Mouse (Mus musculus) kidney, adult 2 months (tissue): ENCODE results near the gene Olig3. TPM values are rescaled to one million over a fixed set of nuclear protein-coding genes. Genes with fewer than 3 reads are reported as not detected.

Experiments
- DNase-seq: peaks from one replicate; pipeline ENCODE4 v3.0.0; 2021
- H3K27ac ChIP-seq: fragments of 200-500 bp; 2 replicates; pipeline ENCODE4 v1.5.1; 2012; ENCODE audit warnings: low read depth, low read length, control low read depth, inconsistent platforms; ENCODE audit not compliant: insufficient read depth
- H3K27me3 ChIP-seq: fragments of 200-500 bp; replicated peaks from 2 replicates; pipeline ENCODE4 v1.6.1; 2012; ENCODE audit warnings: mild to moderate bottlenecking, moderate library complexity, low read length, inconsistent platforms; ENCODE audit not compliant: control insufficient read depth, insufficient read depth
- H3K36me3 ChIP-seq: fragments of 200-500 bp; 2 replicates; pipeline ENCODE4 v1.6.1; 2012; ENCODE audit warnings: mild to moderate bottlenecking, moderate library complexity, low read length, inconsistent platforms; ENCODE audit not compliant: control insufficient read depth, insufficient read depth
- H3K4me1 ChIP-seq: fragments of 200-500 bp; 2 replicates; pipeline ENCODE4 v1.6.1; 2011; ENCODE audit warnings: low read length; ENCODE audit not compliant: control insufficient read depth, insufficient read depth
- H3K4me3 ChIP-seq: fragments of 200-500 bp; 2 replicates; pipeline ENCODE4 v1.5.1; 2011; ENCODE audit warnings: mild to moderate bottlenecking, low read depth, low read length, control low read depth; ENCODE audit not compliant: insufficient read depth
- CTCF ChIP-seq: fragments of 200-500 bp; conservative IDR thresholded peaks from 2 replicates; pipeline ENCODE4 v1.5.1; 2011; ENCODE audit warnings: low read depth, mild to moderate bottlenecking, control low read depth, low read length, moderate library complexity, mixed read lengths; ENCODE audit not compliant: insufficient read depth, insufficient read length
- POLR2A ChIP-seq: fragments of 200-500 bp; IDR thresholded peaks from one replicate; pipeline ENCODE4 v1.6.1; 2011; ENCODE audit warnings: low read depth, low read length, control low read depth
- WGBS: fragments of 180-500 bp; shearing (Covaris S2); methylation state at CpG from one replicate; pipeline ENCODE4 v1.1.7; 2018; 5-methylcytosine and 5-hydroxymethylcytosine counted together
- polyA plus RNA-seq: library from polyadenylated mRNA; depleted of rRNA; stranded (reverse); fragments of >200 nt; gene quantifications from 2 replicates; pipeline ENCODE4 v1.2.3, GENCODE M21; 2012; rRNA removed

The Olig3 gene
- polyA plus RNA-seq, result not detected in 2 replicates

GRCm38 (mm10) chr10:19356071-19356583 lies at the start of gene Olig3:
Gene Olig3, plus strand, starts transcription at chr10:19356533.
- Histone ChIP-seq H3K27me3 (peaks cover 3% of the 10 kb centered on the region; the same call in 1 of the 2 replicates), H3K4me3 (no peak within 1 kb of the TSS), H3K4me1 (no peaks in the 10 kb centered on the region), H3K27ac (no peak within 1 kb of the TSS), H3K36me3 (no peaks in the 10 kb centered on the region)
- TF ChIP-seq CTCF (no peak), POLR2A (no peak)
- DNase-seq, result no peak
- WGBS, result 6% methylated on average over 9 of the region's 9 CpGs

DNA sequence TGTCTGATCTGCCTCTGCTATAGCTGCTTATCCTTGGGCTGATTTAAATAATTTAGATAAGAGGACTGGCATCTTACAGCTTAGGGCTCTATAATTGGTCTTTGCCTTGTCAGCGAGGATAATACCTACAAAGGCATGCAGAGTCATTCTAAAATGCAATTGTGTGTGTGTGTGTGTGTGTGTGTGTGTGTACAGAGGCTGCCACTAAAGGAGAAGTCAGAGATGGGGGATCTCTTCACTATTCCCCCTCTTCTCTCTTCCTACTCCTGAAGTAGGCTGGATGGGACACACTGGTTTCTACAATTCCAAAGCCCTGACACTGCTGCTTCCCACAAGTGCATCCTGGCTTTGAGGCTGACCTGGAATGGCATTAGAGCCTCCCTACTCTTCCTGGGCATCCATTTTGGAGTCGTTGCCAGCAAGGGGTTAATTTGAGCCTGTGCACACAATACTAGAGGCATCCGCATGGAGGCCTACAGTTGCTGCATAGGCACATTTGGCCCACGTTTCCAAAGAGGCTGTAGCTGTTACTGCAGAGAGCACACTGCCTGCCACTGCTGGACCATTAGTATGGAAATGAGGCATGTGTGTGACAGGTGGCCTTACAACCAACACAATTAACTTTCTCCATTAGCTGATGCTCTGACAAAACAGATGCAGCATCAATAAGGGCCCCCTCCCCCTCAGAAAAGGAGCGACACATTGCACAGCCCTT lies 46.5 kb upstream of the Olig3 start:
- Histone ChIP-seq H3K4me3 (no peak overlapping the region), H3K27me3 (no peaks in the 10 kb centered on the region), H3K27ac (no peak overlapping the region), H3K36me3 (no peaks in the 10 kb centered on the region), H3K4me1 (no peaks in the 10 kb centered on the region)
- DNase-seq, result no peak
- WGBS, result 41% methylated on average over 5 of the region's 5 CpGs
- TF ChIP-seq CTCF (no peak), POLR2A (no peak)

DNA sequence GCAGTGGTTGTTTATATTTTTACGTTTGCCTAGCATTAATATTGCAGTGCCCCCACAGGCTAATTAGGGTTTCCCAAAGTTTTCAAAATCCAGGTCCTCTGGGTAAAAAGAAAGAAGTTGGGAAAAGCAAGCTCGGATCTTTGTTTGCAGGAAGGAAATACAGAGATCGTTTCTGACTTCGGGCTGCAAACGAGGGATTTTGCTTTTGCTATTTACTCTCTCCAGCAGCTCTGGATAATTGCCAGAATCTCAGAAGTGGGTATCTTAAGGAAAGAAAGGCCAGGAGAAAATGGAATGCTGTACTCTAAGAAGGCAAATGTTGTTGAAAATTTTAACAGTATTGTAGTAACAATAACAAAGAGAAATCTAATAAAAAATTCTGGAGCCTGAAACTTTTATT lies 45.9 kb upstream of the Olig3 start:
- DNase-seq, result no peak
- Histone ChIP-seq H3K27ac (no peak overlapping the region), H3K36me3 (no peaks in the 10 kb centered on the region), H3K4me3 (no peak overlapping the region), H3K4me1 (no peaks in the 10 kb centered on the region), H3K27me3 (no peaks in the 10 kb centered on the region)
- 36% methylated on average over 5 of the region's 5 CpGs for WGBS
- TF ChIP-seq CTCF, result no peak
- no peak for TF ChIP-seq POLR2A

DNA sequence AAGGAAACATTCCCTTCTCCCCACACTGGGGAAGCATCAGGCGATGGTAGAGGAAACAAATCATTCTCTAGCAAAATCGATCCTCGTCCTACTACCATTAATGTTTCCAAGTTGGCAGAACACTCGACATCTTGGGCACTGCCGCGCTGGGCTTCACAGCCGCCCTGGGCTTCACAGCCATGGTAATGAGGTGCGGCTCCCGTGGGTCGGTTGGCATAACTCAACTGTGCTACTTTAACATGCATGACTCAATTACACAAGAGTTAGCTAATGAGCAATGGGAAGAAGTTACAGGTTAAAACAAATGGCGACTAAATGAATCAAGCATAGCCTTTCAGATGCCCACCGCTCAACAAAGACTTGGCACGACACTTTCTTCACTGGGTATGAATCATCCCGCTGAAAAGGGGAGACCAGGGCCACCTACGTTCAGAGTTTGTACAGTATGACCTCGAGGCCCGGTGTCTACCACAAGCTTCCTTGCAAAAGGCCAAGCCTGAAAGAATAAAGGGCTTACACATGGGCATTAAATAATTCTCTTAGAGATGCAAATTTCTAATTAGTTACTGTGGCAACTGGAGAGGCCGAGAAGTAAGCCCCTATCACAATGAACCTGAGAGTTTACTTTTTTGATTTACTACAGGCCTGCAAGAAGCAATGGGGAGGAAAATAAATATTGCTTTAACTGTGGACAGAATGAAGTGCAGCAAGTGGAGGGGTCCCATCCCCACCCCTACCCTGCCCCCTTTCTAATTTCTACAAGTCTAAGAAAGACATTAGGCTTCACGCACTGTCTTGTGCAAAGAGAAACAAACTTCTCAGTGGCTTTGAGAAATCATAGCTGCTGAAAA lies 38.1 kb upstream of the Olig3 start:
- no peaks in the 10 kb centered on the region for H3K36me3 ChIP-seq
- H3K4me3 ChIP-seq, result no peak overlapping the region
- H3K4me1 ChIP-seq, result no peaks in the 10 kb centered on the region
- 76% methylated on average over 19 of the region's 19 CpGs for WGBS
- DNase-seq, result no peak
- TF ChIP-seq POLR2A (no peak), CTCF (no peak)
- no peaks in the 10 kb centered on the region for H3K27me3 ChIP-seq
- H3K27ac ChIP-seq, result no peak overlapping the region

GRCm38 (mm10) chr10:19321781-19322180 lies 34.6 kb upstream of the Olig3 start:
- TF ChIP-seq POLR2A, result no peak
- no peaks in the 10 kb centered on the region for H3K4me1 ChIP-seq
- no peak overlapping the region for H3K4me3 ChIP-seq
- no peaks in the 10 kb centered on the region for H3K27me3 ChIP-seq
- DNase-seq, result no peak
- 60% methylated on average over 2 of the region's 2 CpGs for whole genome bisulfite sequencing
- H3K36me3 ChIP-seq, result no peaks in the 10 kb centered on the region
- H3K27ac ChIP-seq, result no peak overlapping the region

DNA sequence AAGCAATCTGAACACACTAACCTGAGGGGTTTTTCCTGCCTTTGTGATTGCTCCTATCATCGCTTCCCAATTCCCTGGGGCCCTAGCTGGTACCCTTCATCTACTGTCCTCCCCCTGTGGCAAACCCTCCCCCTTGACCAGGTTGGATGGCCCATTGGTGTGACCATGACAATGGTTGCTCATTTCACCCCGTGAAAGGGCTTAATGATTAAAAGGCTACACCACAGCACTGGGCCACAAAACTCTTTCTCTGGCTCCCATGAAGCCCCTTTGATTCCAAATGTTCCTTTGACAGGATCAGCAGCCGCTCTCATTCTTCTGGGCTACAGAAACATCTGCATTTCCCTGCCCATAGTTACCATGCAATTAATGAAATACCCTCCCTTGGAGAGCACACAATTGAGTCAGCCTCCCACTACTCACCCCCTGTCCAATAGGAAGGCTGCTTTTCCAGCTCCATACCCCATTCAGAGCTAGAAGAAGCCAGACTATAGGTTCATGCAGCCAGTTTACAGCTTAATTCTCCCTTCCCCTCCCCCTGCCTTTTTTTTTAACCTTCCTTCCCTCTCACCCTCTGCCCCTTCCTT lies 27.0 kb upstream of the Olig3 start:
- H3K4me1 ChIP-seq, result no peaks in the 10 kb centered on the region
- WGBS, result 31% methylated on average over 3 of the region's 3 CpGs
- H3K27me3 ChIP-seq, result no peaks in the 10 kb centered on the region
- H3K27ac ChIP-seq, result no peak overlapping the region
- DNase-seq, result no peak
- TF ChIP-seq CTCF (no peak), POLR2A (no peak)
- no peaks in the 10 kb centered on the region for H3K36me3 ChIP-seq
- no peak overlapping the region for H3K4me3 ChIP-seq

DNA sequence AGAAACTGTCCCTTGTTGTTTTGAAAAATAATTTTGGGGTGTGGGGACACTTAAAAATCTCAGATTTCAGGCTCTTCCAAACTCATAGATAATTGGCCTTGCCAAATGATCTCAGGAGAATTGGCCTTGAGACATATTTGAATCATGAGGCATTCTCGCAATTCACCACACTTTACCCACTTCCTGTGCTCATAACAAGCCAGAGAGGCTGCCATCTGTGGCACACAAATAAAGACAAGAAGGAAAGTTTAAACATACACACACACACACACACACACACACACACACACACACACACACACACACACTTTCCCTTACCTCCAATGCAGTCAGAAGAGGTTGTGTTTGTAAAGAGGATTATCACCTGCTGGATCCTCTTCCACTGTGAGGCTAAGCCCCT lies 22.9 kb upstream of the Olig3 start:
- 69% methylated on average over 1 of the region's 1 CpGs for WGBS
- H3K27me3 ChIP-seq, result no peaks in the 10 kb centered on the region; the same call in 1 of the 2 replicates
- H3K4me3 ChIP-seq, result no peak overlapping the region
- no peaks in the 10 kb centered on the region for H3K36me3 ChIP-seq
- H3K27ac ChIP-seq, result no peak overlapping the region
- TF ChIP-seq CTCF (no peak), POLR2A (no peak)
- H3K4me1 ChIP-seq, result no peaks in the 10 kb centered on the region
- no peak for DNase-seq
